Mouse (Mus musculus): Measurements from ENCODE around the gene Otulin.

DNA sequence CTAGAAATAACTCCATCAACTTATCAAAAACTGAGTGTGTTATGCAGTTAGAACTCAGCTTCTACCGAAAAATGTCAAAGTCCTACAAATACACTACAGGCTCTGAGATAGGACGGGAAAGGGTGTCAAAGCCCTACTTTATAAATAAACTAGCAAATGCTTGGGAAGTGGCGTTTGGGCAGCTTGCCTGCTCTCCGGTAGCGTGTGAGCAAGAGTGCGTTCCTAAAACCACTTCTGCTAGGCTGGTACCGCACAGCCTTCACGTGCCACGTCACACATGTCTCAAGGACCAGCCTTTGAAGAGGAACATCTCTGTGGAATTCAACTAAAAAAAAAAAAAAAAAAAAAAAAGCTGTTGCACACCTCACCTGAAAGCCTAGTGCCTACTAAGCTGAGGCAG, 127.3 kb downstream of the Otulin start:
- no peak for TF ChIP-seq CTCF (IDR thresholded peaks at IDR 0.05; ENCODE audit: extremely low read depth, insufficient read depth, insufficient read length, insufficient replicate concordance)
- no peak for TF ChIP-seq POLR2A (IDR thresholded peaks at IDR 0.05; ENCODE audit: low read depth, low read length)
